Mouse (Mus musculus) c-Kit-positive CD71-positive TER-119-negative erythroid progenitor cells, embryonic 14.5 days (primary cell): Measurements from ENCODE around the gene Gramd4.

Experiments used
- DNase-seq: peaks from one replicate; pipeline ENCODE4 v3.0.0-alpha.2; 2013; ENCODE audit warnings: low read depth

Gramd4 gene

DNA sequence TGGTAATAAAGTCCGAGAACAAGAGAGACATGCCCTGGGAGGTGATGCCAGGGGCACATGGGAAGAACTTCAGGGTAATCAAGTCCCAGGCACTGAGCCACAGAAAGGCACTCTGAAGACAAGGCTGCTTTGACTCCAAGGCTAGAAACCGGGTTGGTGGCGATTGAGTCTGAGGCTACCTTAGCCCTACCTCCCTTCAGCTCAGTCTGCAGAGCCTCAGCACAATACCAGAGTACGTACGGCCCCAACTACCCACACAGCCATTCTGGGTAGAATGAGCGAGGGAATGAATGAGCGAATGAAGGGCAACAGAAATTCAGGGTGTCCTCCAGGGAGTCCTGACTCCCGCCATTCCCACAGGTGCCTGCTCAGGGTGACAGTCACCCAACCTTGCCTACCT lies 126.0 kb downstream of the Gramd4 start:
- no peak for DNase-seq

GRCm38 (mm10) chr15:86184071-86184470 lies 126.6 kb downstream of the Gramd4 start:
- no peak for DNase-seq

GRCm38 (mm10) chr15:86184851-86185688 lies 127.6 kb downstream of the Gramd4 start:
- DNase-seq, result no peak

- peak; percentile 39 for DNase-seq
These were observed 128.4 kb downstream of the Gramd4 start, which contains the start of gene Cerk for GRCm38 (mm10) chr15:86185689-86186569. Gene Cerk (minus strand): TSS chr15:86186141.

DNA sequence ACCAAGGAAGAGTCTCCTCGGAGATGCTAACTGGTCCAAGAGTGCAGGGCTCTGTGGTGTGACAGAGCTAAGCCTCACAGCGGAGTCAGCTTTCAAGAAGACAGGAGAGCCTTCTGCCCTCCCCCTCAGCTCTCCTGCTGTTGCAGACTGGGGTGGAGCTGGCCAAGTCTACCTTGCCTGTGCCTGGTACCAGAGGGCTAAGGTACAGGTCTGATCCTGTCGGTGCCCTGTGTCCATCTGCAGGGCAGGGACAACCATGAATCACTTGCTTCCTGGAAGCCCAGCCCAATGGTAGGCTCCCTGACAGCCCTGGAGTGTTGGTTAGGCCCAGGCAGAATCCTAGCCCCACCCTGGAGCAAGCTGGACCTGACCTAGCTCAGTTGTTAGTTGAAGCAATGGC lies 129.2 kb downstream of the Gramd4 start:
- no peak for DNase-seq
